Mouse (Mus musculus): ENCODE data around the gene Jph2. TPM values are rescaled to one million over a fixed set of nuclear protein-coding genes. Genes with fewer than 3 reads are reported as not detected.

Gene Jph2
- polyA plus RNA-seq, 1 experiment from 2014 or later, result 25.5 TPM

GRCm38 (mm10) chr2:163437800-163438199, 40.0 kb upstream of the Jph2 start:
- H3K27ac ChIP-seq (replicated peaks in 1 of 2; ENCODE audit: control insufficient read depth in 1 of 2, insufficient read depth in 1 of 2, low read depth in 2 of 2, low read length in 2 of 2), result no peak overlapping the region
- peaks cover 27% of the 10 kb centered on the region for H3K27me3 ChIP-seq (ENCODE audit: control insufficient read depth, insufficient read depth, low read length)
- H3K36me3 ChIP-seq (ENCODE audit: control insufficient read depth, insufficient read depth, low read length), result no peaks in the 10 kb centered on the region
- ATAC-seq (ENCODE audit: insufficient number of reproducible peaks, insufficient read depth, low FRiP score, low read depth), result no peak
- peaks cover 0 to 5% of the 10 kb centered on the region in 2 experiments; a peak in 2 of 4 replicates for H3K4me1 ChIP-seq (ENCODE audit: control insufficient read depth in 2 of 2, insufficient read depth in 2 of 2, low read length in 2 of 2)
- H3K4me3 ChIP-seq (ENCODE audit: control insufficient read depth in 1 of 2, insufficient read depth in 1 of 2, low read depth in 1 of 2, low read length in 2 of 2), result no peak overlapping the region
- peak overlapping the region; percentile 44; the same call in 1 of the 2 replicates for H3K4me2 ChIP-seq (ENCODE audit: low read length)
- 42% methylated on average over 4 of the region's 4 CpGs for WGBS
- H3K9me3 ChIP-seq (ENCODE audit: control insufficient read depth, low read length), result no peaks in the 10 kb centered on the region
- no peak overlapping the region for H3K9ac ChIP-seq (ENCODE audit: low read length)

DNA sequence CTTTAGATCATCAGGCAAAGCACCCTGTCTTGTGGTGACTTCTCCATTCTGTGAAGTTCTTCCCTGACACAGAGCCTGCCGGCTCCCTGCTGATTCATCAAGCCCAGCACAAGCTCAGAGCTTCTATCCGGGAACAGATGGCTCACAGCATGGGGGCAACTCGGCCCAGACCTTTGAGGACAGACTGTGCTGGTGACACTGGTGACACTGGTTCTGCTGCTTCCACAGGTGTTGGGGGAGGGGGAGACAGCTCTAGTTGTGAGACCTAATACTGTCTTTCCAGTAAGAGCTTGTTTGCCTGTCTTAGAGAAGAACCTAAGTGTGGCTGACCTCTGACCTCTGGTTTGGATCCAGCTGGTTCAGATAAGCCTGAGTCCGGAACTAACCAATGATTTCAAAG, 36.2 kb upstream of the Jph2 start:
- peaks cover 0 to 5% of the 10 kb centered on the region in 2 experiments; a peak in 2 of 4 replicates for H3K4me1 ChIP-seq (ENCODE audit: control insufficient read depth in 2 of 2, insufficient read depth in 2 of 2, low read length in 2 of 2)
- peaks cover 20% of the 10 kb centered on the region for H3K27me3 ChIP-seq (ENCODE audit: control insufficient read depth, insufficient read depth, low read length)
- no peak overlapping the region for H3K4me3 ChIP-seq (ENCODE audit: control insufficient read depth in 1 of 2, insufficient read depth in 1 of 2, low read depth in 1 of 2, low read length in 2 of 2)
- no peak overlapping the region for H3K27ac ChIP-seq (replicated peaks in 1 of 2; ENCODE audit: control insufficient read depth in 1 of 2, insufficient read depth in 1 of 2, low read depth in 2 of 2, low read length in 2 of 2)
- H3K9ac ChIP-seq (ENCODE audit: low read length), result no peak overlapping the region
- H3K36me3 ChIP-seq (ENCODE audit: control insufficient read depth, insufficient read depth, low read length), result no peaks in the 10 kb centered on the region
- ATAC-seq (ENCODE audit: insufficient number of reproducible peaks, insufficient read depth, low FRiP score, low read depth), result no peak
- no peak overlapping the region for H3K4me2 ChIP-seq (ENCODE audit: low read length)
- no peaks in the 10 kb centered on the region for H3K9me3 ChIP-seq (ENCODE audit: control insufficient read depth, low read length)
- WGBS, result 11% methylated on average over 4 of the region's 4 CpGs

DNA sequence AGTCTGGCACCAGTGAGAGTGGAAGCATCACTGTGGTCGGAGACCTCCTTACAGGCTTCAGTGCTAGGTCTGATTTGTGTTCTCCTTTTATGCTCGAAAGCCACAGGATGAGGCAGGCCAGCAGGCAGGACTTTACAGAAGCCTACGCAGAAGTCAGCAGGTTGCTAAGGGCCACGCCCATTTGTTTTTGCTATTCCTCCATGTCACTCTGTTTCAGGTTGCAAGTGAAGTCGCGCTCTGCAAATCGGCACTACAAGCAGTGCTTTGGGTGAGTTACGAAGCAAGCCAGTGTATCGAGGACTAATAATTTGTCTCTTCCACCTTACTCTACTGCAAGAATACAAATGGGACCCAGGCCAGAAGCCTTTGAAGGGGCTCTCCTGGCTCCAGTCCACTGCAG, 33.5 kb upstream of the Jph2 start:
- Histone ChIP-seq H3K9ac (ENCODE audit: low read length) (no peak overlapping the region), H3K36me3 (ENCODE audit: control insufficient read depth, insufficient read depth, low read length) (no peaks in the 10 kb centered on the region), H3K4me1 (ENCODE audit: control insufficient read depth in 2 of 2, insufficient read depth in 2 of 2, low read length in 2 of 2) (no peaks in the 10 kb centered on the region), H3K27ac (replicated peaks in 1 of 2; ENCODE audit: control insufficient read depth in 1 of 2, insufficient read depth in 1 of 2, low read depth in 2 of 2, low read length in 2 of 2) (no peak overlapping the region), H3K9me3 (ENCODE audit: control insufficient read depth, low read length) (no peaks in the 10 kb centered on the region), H3K4me2 (ENCODE audit: low read length) (no peak overlapping the region), H3K27me3 (ENCODE audit: control insufficient read depth, insufficient read depth, low read length) (no peaks in the 10 kb centered on the region), H3K4me3 (ENCODE audit: control insufficient read depth in 1 of 2, insufficient read depth in 1 of 2, low read depth in 1 of 2, low read length in 2 of 2) (no peak overlapping the region)
- WGBS, result 82% methylated on average over 9 of the region's 9 CpGs
- ATAC-seq (ENCODE audit: insufficient number of reproducible peaks, insufficient read depth, low FRiP score, low read depth), result no peak

GRCm38 (mm10) chr2:163428346-163429011, 30.7 kb upstream of the Jph2 start:
- Histone ChIP-seq H3K4me2 (ENCODE audit: low read length) (no peak overlapping the region), H3K27me3 (ENCODE audit: control insufficient read depth, insufficient read depth, low read length) (no peaks in the 10 kb centered on the region), H3K9me3 (ENCODE audit: control insufficient read depth, low read length) (no peaks in the 10 kb centered on the region), H3K4me1 (ENCODE audit: control insufficient read depth in 2 of 2, insufficient read depth in 2 of 2, low read length in 2 of 2) (0 out of 4 replicates have a peak, but pooled peaks cover 0 to under 1% of the 10 kb centered on the region in 2 experiments), H3K9ac (ENCODE audit: low read length) (no peak overlapping the region), H3K4me3 (ENCODE audit: control insufficient read depth in 1 of 2, insufficient read depth in 1 of 2, low read depth in 1 of 2, low read length in 2 of 2) (no peak overlapping the region), H3K27ac (replicated peaks in 1 of 2; ENCODE audit: control insufficient read depth in 1 of 2, insufficient read depth in 1 of 2, low read depth in 2 of 2, low read length in 2 of 2) (no peak overlapping the region), H3K36me3 (ENCODE audit: control insufficient read depth, insufficient read depth, low read length) (0 out of 2 replicates have a peak, but pooled peaks cover 2% of the 10 kb centered on the region)
- no peak for ATAC-seq (ENCODE audit: insufficient number of reproducible peaks, insufficient read depth, low FRiP score, low read depth)
- 35% methylated on average over 4 of the region's 4 CpGs for WGBS

GRCm38 (mm10) chr2:163424597-163424996, 26.8 kb upstream of the Jph2 start, which contains the start of gene Oser1:
TSS of gene Oser1 (minus strand) at chr2:163424697.
- no peak for ATAC-seq (ENCODE audit: insufficient number of reproducible peaks, insufficient read depth, low FRiP score, low read depth)
- H3K27ac ChIP-seq (replicated peaks in 1 of 2; ENCODE audit: control insufficient read depth in 1 of 2, insufficient read depth in 1 of 2, low read depth in 2 of 2, low read length in 2 of 2), result no peak within 1 kb of the TSS
- H3K4me1 ChIP-seq (ENCODE audit: control insufficient read depth in 2 of 2, insufficient read depth in 2 of 2, low read length in 2 of 2), result peaks cover 8 to 11% of the 10 kb centered on the region in 2 experiments
- 78% methylated on average over 6 of the region's 6 CpGs for WGBS
- H3K27me3 ChIP-seq (ENCODE audit: control insufficient read depth, insufficient read depth, low read length), result no peaks in the 10 kb centered on the region
- no peaks in the 10 kb centered on the region for H3K9me3 ChIP-seq (ENCODE audit: control insufficient read depth, low read length)
- H3K4me2 ChIP-seq (ENCODE audit: low read length), result no peak within 1 kb of the TSS
- H3K4me3 ChIP-seq (ENCODE audit: control insufficient read depth in 1 of 2, insufficient read depth in 1 of 2, low read depth in 1 of 2, low read length in 2 of 2), result no peak within 1 kb of the TSS
- no peak within 1 kb of the TSS for H3K9ac ChIP-seq (ENCODE audit: low read length)
- 0 out of 2 replicates have a peak, but pooled peaks cover 2% of the 10 kb centered on the region for H3K36me3 ChIP-seq (ENCODE audit: control insufficient read depth, insufficient read depth, low read length)

GRCm38 (mm10) chr2:163422895-163423660, 25.3 kb upstream of the Jph2 start:
- Histone ChIP-seq H3K9ac (ENCODE audit: low read length) (no peak overlapping the region), H3K36me3 (ENCODE audit: control insufficient read depth, insufficient read depth, low read length) (0 out of 2 replicates have a peak, but pooled peaks cover 2% of the 10 kb centered on the region), H3K9me3 (ENCODE audit: control insufficient read depth, low read length) (no peaks in the 10 kb centered on the region), H3K4me1 (ENCODE audit: control insufficient read depth in 2 of 2, insufficient read depth in 2 of 2, low read length in 2 of 2) (peaks cover 8 to 16% of the 10 kb centered on the region in 2 experiments), H3K27me3 (ENCODE audit: control insufficient read depth, insufficient read depth, low read length) (no peaks in the 10 kb centered on the region), H3K27ac (replicated peaks in 1 of 2; ENCODE audit: control insufficient read depth in 1 of 2, insufficient read depth in 1 of 2, low read depth in 2 of 2, low read length in 2 of 2) (no peak overlapping the region), H3K4me3 (ENCODE audit: control insufficient read depth in 1 of 2, insufficient read depth in 1 of 2, low read depth in 1 of 2, low read length in 2 of 2) (no peak overlapping the region), H3K4me2 (ENCODE audit: low read length) (no peak overlapping the region)
- WGBS, result 67% methylated on average over 9 of the region's 9 CpGs
- ATAC-seq (ENCODE audit: insufficient number of reproducible peaks, insufficient read depth, low FRiP score, low read depth), result no peak

DNA sequence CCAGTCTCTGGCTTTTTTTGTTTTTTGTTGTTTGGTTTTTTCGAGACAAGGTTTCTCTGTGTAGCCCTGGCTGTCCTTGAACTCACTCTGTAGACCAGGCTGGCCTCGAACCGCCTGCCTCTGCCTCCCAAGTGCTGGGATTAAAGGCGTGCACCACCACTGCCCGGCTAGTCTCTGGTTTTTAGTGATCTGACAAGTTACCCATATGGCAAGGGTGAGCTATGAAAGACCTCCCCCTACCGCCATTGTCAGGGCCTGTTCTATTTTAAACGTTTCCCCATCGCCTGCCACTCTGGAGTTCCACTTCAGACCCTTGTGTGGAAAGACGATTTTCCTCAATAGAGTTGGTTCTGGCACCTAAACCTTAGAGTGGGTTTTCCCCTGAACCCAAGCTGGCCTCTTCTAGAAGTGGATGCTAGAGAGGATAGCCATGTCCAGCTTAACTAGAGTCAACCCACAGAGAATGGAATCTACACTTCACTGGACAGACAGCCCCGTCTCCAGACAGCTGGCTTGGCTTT, 22.6 kb upstream of the Jph2 start:
- 12% methylated on average over 10 of the region's 10 CpGs for WGBS
- peak overlapping the region; percentile 78 to 88 for H3K27ac ChIP-seq (replicated peaks in 1 of 2; ENCODE audit: control insufficient read depth in 1 of 2, insufficient read depth in 1 of 2, low read depth in 2 of 2, low read length in 2 of 2)
- H3K4me1 ChIP-seq (ENCODE audit: control insufficient read depth in 2 of 2, insufficient read depth in 2 of 2, low read length in 2 of 2), result peaks cover 10 to 22% of the 10 kb centered on the region in 2 experiments
- no peak for ATAC-seq (ENCODE audit: insufficient number of reproducible peaks, insufficient read depth, low FRiP score, low read depth)
- peak overlapping the region; percentile 81 for H3K4me2 ChIP-seq (ENCODE audit: low read length)
- no peaks in the 10 kb centered on the region for H3K27me3 ChIP-seq (ENCODE audit: control insufficient read depth, insufficient read depth, low read length)
- H3K9me3 ChIP-seq (ENCODE audit: control insufficient read depth, low read length), result no peaks in the 10 kb centered on the region
- 0 out of 2 replicates have a peak, but pooled peaks cover 2% of the 10 kb centered on the region for H3K36me3 ChIP-seq (ENCODE audit: control insufficient read depth, insufficient read depth, low read length)
- peak overlapping the region; percentile 74 to 80 for H3K4me3 ChIP-seq (ENCODE audit: control insufficient read depth in 1 of 2, insufficient read depth in 1 of 2, low read depth in 1 of 2, low read length in 2 of 2)
- peak overlapping the region; percentile 88 for H3K9ac ChIP-seq (ENCODE audit: low read length)
